Mouse (Mus musculus): Measurements from ENCODE around the gene Prr5l.

DNA sequence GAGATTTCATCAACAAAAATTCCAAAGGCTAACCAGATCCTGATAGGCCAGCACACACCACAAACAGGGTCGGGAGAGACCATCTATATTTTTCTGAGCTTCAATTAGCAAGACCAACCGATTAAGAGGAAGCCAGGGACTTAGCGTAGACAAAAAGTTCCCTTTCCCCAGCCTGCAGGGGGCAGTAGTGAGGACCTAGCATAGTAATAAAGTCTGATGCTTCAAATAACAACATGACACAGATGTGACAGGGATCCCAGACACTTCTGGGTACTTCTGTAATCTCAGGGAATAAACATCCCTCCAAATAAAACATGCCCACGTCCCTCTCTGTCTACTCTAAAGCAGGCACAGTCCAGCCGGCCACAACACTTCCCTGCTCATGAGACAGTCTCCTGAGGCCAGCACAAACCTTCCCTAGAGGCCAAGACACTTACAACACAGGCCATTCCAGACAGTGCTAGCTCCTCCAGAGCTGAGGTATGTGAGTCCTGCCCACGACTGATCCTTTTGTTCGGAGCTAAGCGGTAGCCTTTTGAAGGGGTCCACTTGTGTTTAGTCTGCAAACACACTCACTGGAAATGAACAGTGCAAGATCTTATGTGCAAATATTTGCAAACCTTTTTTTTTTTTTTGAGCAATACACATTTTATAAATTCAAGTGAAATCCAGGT lies 167.0 kb downstream of the Prr5l start:
- TF ChIP-seq CTCF (IDR thresholded peaks at IDR 0.05; ENCODE audit: low read depth) (peak; percentile 63), EP300 (IDR thresholded peaks at IDR 0.05; ENCODE audit: low read depth) (no peak)
